Mouse (Mus musculus) megakaryocyte, embryonic 14.5 days (primary cell): ENCODE measurements around the gene H2-T3.

Experiments
- FLI1 ChIP-seq: IDR thresholded peaks from 2 replicates; pipeline ENCODE4 v1.6.1; 2012; ENCODE audit warnings: low read length, inconsistent platforms, mixed read lengths
- GATA1 ChIP-seq: IDR thresholded peaks from 3 replicates; pipeline ENCODE4 v1.6.1; 2012; ENCODE audit warnings: mixed read lengths, low read length, inconsistent platforms, borderline replicate concordance

DNA sequence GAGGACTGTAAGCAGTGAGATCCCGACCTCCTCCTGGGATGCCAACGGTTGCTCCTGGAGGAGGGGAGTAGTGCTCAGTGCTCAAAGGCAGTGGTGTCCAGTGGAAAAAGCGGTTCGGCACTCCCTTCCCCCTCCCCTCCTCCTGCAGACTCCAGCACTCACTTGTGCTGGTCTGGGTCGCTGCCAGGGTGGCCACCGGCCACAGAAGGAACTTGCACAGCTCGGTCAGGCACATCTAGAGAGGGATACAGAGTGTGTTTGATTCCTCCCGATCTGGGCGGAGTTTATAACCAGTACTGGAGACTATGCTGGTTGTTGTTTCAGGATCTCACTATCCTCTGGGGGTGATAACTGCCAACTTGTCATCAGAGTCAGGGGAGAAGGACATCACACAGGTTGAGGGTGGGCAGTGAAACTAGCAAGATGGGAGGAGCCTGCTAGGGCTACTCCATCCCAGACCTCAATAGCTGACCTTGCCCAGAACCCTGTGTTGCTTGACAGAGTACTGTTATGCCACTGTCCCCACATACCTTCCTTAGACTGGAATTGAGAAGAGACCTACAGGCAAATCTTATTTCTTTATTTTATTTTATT lies 35.2 kb upstream of the H2-T3 start:
- TF ChIP-seq GATA1 (no peak), FLI1 (no peak)
